17 mouse cellular contexts compared by ENCODE assay signal in genomic region chr6:120585941-120586280, GRCm38 (mm10). TPM values are rescaled to one million over a fixed set of nuclear protein-coding genes. Genes with fewer than 3 reads are reported as not detected.
DNase-seq lines count a peak whose midpoint lies in the region; ATAC-seq and TF ChIP-seq lines count a peak whose summit lies in the region.
"Had no signal": no experiment of that assay in that cellular context is flagged by ENCODE, and none has a peak within 500 bp of the region (broad histone marks: within the 10 kb centered on the region; RNA-seq: fewer than 3 reads in every experiment).

No protein-coding gene starts in this region.

- H3K4me1 ChIP-seq in hindbrain, embryonic 13.5 days (replicated peaks): peaks cover 15% of the 10 kb centered on the region
- peaks cover 14% of the 10 kb centered on the region for H3K4me1 ChIP-seq in hindbrain, embryonic 10.5 days (replicated peaks)

- no peak for ATAC-seq in hindbrain, embryonic 13.5 days (ENCODE audit: low FRiP score)
- ATAC-seq: activated CD4-positive, CD25-positive, alpha-beta regulatory T cell, adult 4 months; CD4-positive, CD25-positive, alpha-beta regulatory T cell, adult 4 months; forebrain, embryonic 15.5 days; intestine, embryonic 16.5 days; liver, postnatal 0 days had no signal

- H3K4me3 ChIP-seq in hindbrain, embryonic 13.5 days: no peak overlapping the region
- no peak overlapping the region for H3K4me3 ChIP-seq in hindbrain, embryonic 10.5 days
- H3K4me3 ChIP-seq in layer of hippocampus, adult 2 months: no peak overlapping the region
- H3K4me3 ChIP-seq: forebrain, embryonic 15.5 days; limb, embryonic 15.5 days had no signal

- no peak overlapping the region for H3K4me2 ChIP-seq in hindbrain, embryonic 13.5 days
- H3K4me2 ChIP-seq: forebrain, embryonic 15.5 days; limb, embryonic 15.5 days had no signal

- H3K27ac ChIP-seq in hindbrain, embryonic 13.5 days: peak overlapping the region; percentile 52
- no peak overlapping the region for H3K27ac ChIP-seq in hindbrain, embryonic 10.5 days
- H3K27ac ChIP-seq in layer of hippocampus, adult 2 months: peak overlapping the region; percentile 63
- H3K27ac ChIP-seq: forebrain, embryonic 15.5 days; limb, embryonic 15.5 days had no signal

- DNase-seq in hindbrain, embryonic 10.5 days (ENCODE audit: low spot score): no peak
- no peak for DNase-seq in layer of hippocampus, adult 2 months (ENCODE audit: low spot score in 2 of 2)
- no peak for DNase-seq in layer of hippocampus, postnatal 14 days (ENCODE audit: low spot score in 2 of 2)
- DNase-seq in right cerebral cortex, postnatal 10 days (ENCODE audit: low spot score in 2 of 2): peak; percentile 29 to 33
- no peak for DNase-seq in right cerebral cortex, postnatal 4 days
- no peak for DNase-seq in yolk sac, embryonic 10.5 days (ENCODE audit: low spot score)
- no peak for DNase-seq in spleen, postnatal 10 days (ENCODE audit: low spot score in 2 of 2)
- DNase-seq: cerebellum, adult 11 months; liver, postnatal 0 days; lung, postnatal 10 days; right cerebral cortex, adult 18-20 months had no signal

- H3K9ac ChIP-seq in hindbrain, embryonic 13.5 days: no peak overlapping the region
- H3K9ac ChIP-seq: forebrain, embryonic 15.5 days; limb, embryonic 15.5 days; liver, postnatal 0 days had no signal

- 58% methylated on average over 2 of the region's 2 CpGs for WGBS in hindbrain, embryonic 13.5 days
- WGBS in hindbrain, embryonic 10.5 days: 71% methylated on average over 2 of the region's 2 CpGs

- no peaks in the 10 kb centered on the region for H3K9me3 ChIP-seq in hindbrain, embryonic 13.5 days
- H3K9me3 ChIP-seq in hindbrain, embryonic 10.5 days: no peaks in the 10 kb centered on the region
- H3K9me3 ChIP-seq: forebrain, embryonic 15.5 days; limb, embryonic 15.5 days had no signal

- H3K27me3 ChIP-seq in hindbrain, embryonic 13.5 days: no peaks in the 10 kb centered on the region
- H3K27me3 ChIP-seq in hindbrain, embryonic 10.5 days (ENCODE audit: insufficient read depth, poor library complexity, severe bottlenecking): no peaks in the 10 kb centered on the region
- H3K27me3 ChIP-seq: forebrain, embryonic 15.5 days; limb, embryonic 15.5 days had no signal

- H3K36me3 ChIP-seq in hindbrain, embryonic 13.5 days: no peaks in the 10 kb centered on the region
- H3K36me3 ChIP-seq in hindbrain, embryonic 10.5 days: no peaks in the 10 kb centered on the region
- H3K36me3 ChIP-seq: forebrain, embryonic 15.5 days; limb, embryonic 15.5 days had no signal

- TF ChIP-seq CTCF in layer of hippocampus, adult 2 months (conservative IDR thresholded peaks at IDR 0.05): no peak

RNA-seq across cellular contexts. Expression of gene Hdhd5, which starts 54.8 kb away (rescaled TPM):
- 13.2 and 15.1 TPM in 2 replicates for polyA plus RNA-seq in hindbrain, embryonic 13.5 days (2015; fragmentation: Nextera tagmentation; extraction: Ambion mirVana)
- polyA plus RNA-seq in hindbrain, embryonic 10.5 days (2016; fragmentation: Nextera tagmentation; extraction: Ambion mirVana): 21.3 and 22.2 TPM in 2 replicates
- total RNA-seq in layer of hippocampus, adult 2 months (2021): 10 to 100 TPM; 32.3 to 40.2 TPM
- total RNA-seq in layer of hippocampus, postnatal 14 days (2021): 10 to 100 TPM; 34.2 to 38.1 TPM

Comparison
In these comparisons a context has a peak if more than half of its experiments do, and no peak if none do; other contexts are left out.
1. DNase-seq: peak in right cerebral cortex, postnatal 10 days (2 of 2); none in hindbrain, embryonic 10.5 days (single experiment), layer of hippocampus, adult 2 months (0 of 2), layer of hippocampus, postnatal 14 days (0 of 2), right cerebral cortex, postnatal 4 days (single experiment), yolk sac, embryonic 10.5 days (single experiment) and spleen, postnatal 10 days (0 of 2).